Mouse (Mus musculus) T-helper 2 cell (primary cell): ENCODE results near the gene Traf6.

ENCODE experiments used
- in situ Hi-C: fragments of 300-600 bp; cut with MboI, MseI; formaldehyde crosslinking; loops from one replicate; pipeline ENCODE4 v1.15.1; 2025; ENCODE audit warnings: high pct_unique_total_duplicates

Traf6 gene

GRCm38 (mm10) chr2:101678236-101679021 lies at the start of gene Traf6:
Gene Traf6 (plus strand): TSS chr2:101678429.
- in situ Hi-C loops, result no loop called here

GRCm38 (mm10) chr2:101638979-101639839 lies 39.0 kb upstream of the Traf6 start:
- in situ Hi-C loops, result no loop called here

GRCm38 (mm10) chr2:101639840-101640350 lies 38.3 kb upstream of the Traf6 start:
- in situ Hi-C loops, result loop anchor here (10.0 kb wide), 1 partner anchor 165 kb away; no protein-coding TSS in a partner anchor

- in situ Hi-C loops, result loop anchor here (10.0 kb wide), 1 partner anchor 171 kb away; no protein-coding TSS in a partner anchor
These were observed 32.4 kb upstream of the Traf6 start for GRCm38 (mm10) chr2:101645841-101646240.

- in situ Hi-C loops, result loop anchor here (10.0 kb wide), 1 partner anchor 174 kb away; no protein-coding TSS in a partner anchor
These were observed 29.9 kb upstream of the Traf6 start for GRCm38 (mm10) chr2:101648361-101648760.

- in situ Hi-C loops, result loop anchor here (10.0 kb wide), 1 partner anchor 174 kb away; no protein-coding TSS in a partner anchor
These were observed 29.0 kb upstream of the Traf6 start, which contains the start of the genes Rag1 and B230118H07Rik for GRCm38 (mm10) chr2:101649114-101649671. Gene Rag1 (minus strand): TSS chr2:101649501. Gene B230118H07Rik (minus strand): TSS chr2:101649532.

- in situ Hi-C loops, result no loop called here
These were observed 27.8 kb upstream of the Traf6 start for GRCm38 (mm10) chr2:101650446-101650845.

- in situ Hi-C loops, result no loop called here
These were observed 25.9 kb upstream of the Traf6 start for GRCm38 (mm10) chr2:101652204-101652920.

- in situ Hi-C loops, result no loop called here
These were observed 25.2 kb upstream of the Traf6 start for GRCm38 (mm10) chr2:101652921-101653597.

- in situ Hi-C loops, result no loop called here
These were observed 17.7 kb upstream of the Traf6 start for GRCm38 (mm10) chr2:101660536-101660935.

GRCm38 (mm10) chr2:101665058-101665702 lies 13.0 kb upstream of the Traf6 start:
- in situ Hi-C loops, result no loop called here

- in situ Hi-C loops, result no loop called here
These were observed 12.5 kb upstream of the Traf6 start for GRCm38 (mm10) chr2:101665703-101666092.

- in situ Hi-C loops, result no loop called here
These were observed 9.5 kb upstream of the Traf6 start for GRCm38 (mm10) chr2:101668751-101669150.

- in situ Hi-C loops, result loop anchor here (5.0 kb wide), 1 partner anchor 514 kb away; the partner anchor contains the start of gene Ldlrad3
These were observed 4.7 kb upstream of the Traf6 start for GRCm38 (mm10) chr2:101673547-101673946.

GRCm38 (mm10) chr2:101679164-101679784 lies 1.0 kb downstream of the Traf6 start:
- in situ Hi-C loops, result no loop called here

- in situ Hi-C loops, result no loop called here
These were observed 6.2 kb downstream of the Traf6 start for GRCm38 (mm10) chr2:101684421-101684820.

- in situ Hi-C loops, result no loop called here
These were observed 9.8 kb downstream of the Traf6 start for GRCm38 (mm10) chr2:101688011-101688410.

GRCm38 (mm10) chr2:101690252-101690827 lies 12.1 kb downstream of the Traf6 start:
- in situ Hi-C loops, result no loop called here

- in situ Hi-C loops, result no loop called here
These were observed 14.8 kb downstream of the Traf6 start for GRCm38 (mm10) chr2:101693043-101693442.
